Mouse (Mus musculus) forebrain, embryonic 16.5 days (tissue): Measurements from ENCODE around the gene Prdm11. TPM values are rescaled to one million over a fixed set of nuclear protein-coding genes. Genes with fewer than 3 reads are reported as not detected.

Experiments
- ATAC-seq: fragments of 200-750 bp; cut with Nextera tagmentation; 2 replicates; pipeline ENCODE4 v1.8.0; 2017; ENCODE audit warnings: mild to moderate bottlenecking, moderate library complexity
- H3K27ac ChIP-seq: fragments of 300-500 bp; sonication (generic); 2 replicates; pipeline ENCODE4 v1.5.1; 2014; ENCODE audit warnings: low read length, control low read depth
- H3K27me3 ChIP-seq: fragments of 300-500 bp; sonication (generic); replicated peaks from 2 replicates; pipeline ENCODE4 v1.6.1; 2014; ENCODE audit warnings: low read length; ENCODE audit not compliant: control insufficient read depth, insufficient read depth
- H3K36me3 ChIP-seq: fragments of 300-500 bp; sonication (generic); 2 replicates; pipeline ENCODE4 v1.6.1; 2014; ENCODE audit not compliant: control insufficient read depth, insufficient read depth
- H3K4me1 ChIP-seq: fragments of 300-500 bp; sonication (generic); replicated peaks from 2 replicates; pipeline ENCODE4 v1.6.1; 2014; ENCODE audit warnings: low read length; ENCODE audit not compliant: control insufficient read depth, insufficient read depth
- H3K4me2 ChIP-seq: fragments of 300-500 bp; sonication (generic); 2 replicates; pipeline ENCODE4 v1.6.1; 2014; ENCODE audit warnings: mild to moderate bottlenecking, low read length, control low read depth
- H3K4me3 ChIP-seq: fragments of 300-500 bp; sonication (generic); replicated peaks from 2 replicates; pipeline ENCODE4 v1.5.1; 2014; ENCODE audit warnings: mild to moderate bottlenecking, low read length, control low read depth
- H3K9ac ChIP-seq: fragments of 300-500 bp; sonication (generic); replicated peaks from 2 replicates; pipeline ENCODE4 v1.6.1; 2014; ENCODE audit warnings: low read depth, low read length, control low read depth
- H3K9me3 ChIP-seq: fragments of 300-500 bp; sonication (generic); 2 replicates; pipeline ENCODE4 v1.6.1; 2016; ENCODE audit warnings: low read length; ENCODE audit not compliant: control insufficient read depth
- WGBS: fragments of 180-500 bp; shearing (Covaris S2); extraction: QIAGEN DNeasy Blood & Tissue Kit; methylation state at CpG from one replicate; pipeline ENCODE4 v1.1.7; 2014; 5-methylcytosine and 5-hydroxymethylcytosine counted together
- polyA plus RNA-seq: library from polyadenylated mRNA; unstranded; fragments of >200 nt; fragmentation: Nextera tagmentation; extraction: Ambion mirVana; gene quantifications from 2 replicates; pipeline ENCODE4 v1.2.1, GENCODE M21; 2015

The Prdm11 gene
- polyA plus RNA-seq, 1 experiment from 2014 or later = 2.4 TPM

- Histone ChIP-seq H3K9ac (no peak overlapping the region), H3K9me3 (no peaks in the 10 kb centered on the region), H3K4me1 (peaks cover 7% of the 10 kb centered on the region), H3K27ac (no peak overlapping the region), H3K36me3 (no peaks in the 10 kb centered on the region), H3K4me3 (no peak overlapping the region), H3K4me2 (no peak overlapping the region), H3K27me3 (no peaks in the 10 kb centered on the region)
- 59% methylated on average over 5 of the region's 5 CpGs for WGBS
- ATAC-seq = no peak
Observed at GRCm38 (mm10) chr2:93080871-93081608, 35.1 kb upstream of the Prdm11 start.

DNA sequence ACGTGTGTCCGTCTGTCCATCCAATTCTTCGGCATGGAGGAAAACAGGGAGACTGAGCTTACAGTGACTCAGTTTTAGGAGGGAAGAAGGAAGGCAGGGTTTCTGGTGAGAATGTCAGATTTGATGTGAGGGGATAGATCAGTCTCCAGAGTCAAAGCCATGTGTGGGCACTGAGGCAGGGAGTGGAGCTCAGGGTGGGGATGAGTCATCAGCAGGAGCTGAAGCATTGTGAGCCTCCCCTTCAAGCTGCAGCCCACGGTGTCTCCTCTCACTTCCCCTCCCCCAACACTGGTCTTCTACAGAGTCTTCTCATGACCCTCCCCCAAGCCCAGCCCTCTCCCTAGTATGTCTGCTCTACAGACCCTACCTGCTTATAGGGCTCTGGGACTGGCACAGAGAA lies 33.4 kb upstream of the Prdm11 start:
- Histone ChIP-seq H3K27me3 (no peaks in the 10 kb centered on the region), H3K27ac (no peak overlapping the region), H3K4me3 (no peak overlapping the region), H3K4me1 (no peaks in the 10 kb centered on the region), H3K36me3 (no peaks in the 10 kb centered on the region), H3K9me3 (no peaks in the 10 kb centered on the region), H3K9ac (no peak overlapping the region), H3K4me2 (no peak overlapping the region)
- ATAC-seq = no peak
- WGBS = 82% methylated on average over 4 of the region's 4 CpGs

DNA sequence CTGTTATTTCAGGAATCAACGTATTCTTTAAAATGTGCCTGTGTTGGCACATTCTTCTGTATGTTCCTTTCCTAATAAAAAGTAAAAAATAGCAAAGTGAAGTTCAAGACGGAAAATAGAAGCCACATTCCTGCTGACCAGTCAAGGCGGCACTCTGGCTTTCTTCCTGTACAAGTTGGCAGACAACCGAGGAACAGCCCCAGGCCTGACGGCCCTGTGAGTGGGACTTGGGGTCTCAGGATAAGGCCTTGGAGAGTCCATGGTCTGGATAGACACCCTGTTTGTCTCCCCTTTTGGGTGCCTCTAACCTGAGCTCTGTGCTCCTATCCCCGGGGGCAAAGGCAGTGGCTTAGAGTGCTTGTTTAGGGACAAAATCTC lies 30.6 kb upstream of the Prdm11 start:
- 0 out of 2 replicates have a peak, but pooled peaks cover under 1% of the 10 kb centered on the region for H3K4me1 ChIP-seq
- 80% methylated on average over 6 of the region's 6 CpGs for WGBS
- H3K36me3 ChIP-seq = no peaks in the 10 kb centered on the region
- H3K27ac ChIP-seq = no peak overlapping the region
- H3K9ac ChIP-seq = no peak overlapping the region
- no peaks in the 10 kb centered on the region for H3K27me3 ChIP-seq
- H3K4me3 ChIP-seq = no peak overlapping the region
- H3K9me3 ChIP-seq = no peaks in the 10 kb centered on the region
- no peak overlapping the region for H3K4me2 ChIP-seq
- ATAC-seq = no peak

GRCm38 (mm10) chr2:93075738-93076577 lies 30.0 kb upstream of the Prdm11 start:
- 0 out of 2 replicates have a peak, but pooled peaks cover 2% of the 10 kb centered on the region for H3K4me1 ChIP-seq
- H3K9me3 ChIP-seq = no peaks in the 10 kb centered on the region
- no peak overlapping the region for H3K4me3 ChIP-seq
- H3K36me3 ChIP-seq = no peaks in the 10 kb centered on the region
- peak; percentile 58 for ATAC-seq
- H3K27ac ChIP-seq = no peak overlapping the region
- H3K4me2 ChIP-seq = no peak overlapping the region
- WGBS = 41% methylated on average over 15 of the region's 15 CpGs
- no peaks in the 10 kb centered on the region for H3K27me3 ChIP-seq
- H3K9ac ChIP-seq = no peak overlapping the region

DNA sequence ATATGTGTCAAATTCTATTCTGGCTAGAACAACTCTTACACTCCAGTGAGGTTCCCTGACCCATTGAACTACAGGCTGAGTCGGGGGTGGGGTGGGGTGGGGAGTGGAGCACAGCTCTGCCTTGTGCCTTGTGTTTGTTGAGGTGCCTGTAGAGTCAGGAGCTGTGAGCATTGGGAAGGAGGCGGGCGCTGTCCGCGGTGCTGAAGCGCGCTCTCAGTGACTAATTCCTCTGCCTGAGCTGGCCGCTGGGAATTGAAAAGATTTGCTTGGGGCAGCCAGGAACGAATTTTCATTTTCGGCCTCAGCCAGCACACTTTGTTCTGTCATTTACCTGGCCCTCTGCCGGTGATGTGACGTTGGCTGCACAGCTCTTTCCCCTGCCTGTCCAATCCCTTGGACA lies 25.7 kb upstream of the Prdm11 start:
- Histone ChIP-seq H3K4me1 (0 out of 2 replicates have a peak, but pooled peaks cover 2% of the 10 kb centered on the region), H3K36me3 (no peaks in the 10 kb centered on the region), H3K4me2 (no peak overlapping the region), H3K9me3 (no peaks in the 10 kb centered on the region), H3K4me3 (no peak overlapping the region), H3K9ac (no peak overlapping the region), H3K27me3 (no peaks in the 10 kb centered on the region), H3K27ac (no peak overlapping the region)
- WGBS = 2% methylated on average over 12 of the region's 12 CpGs
- ATAC-seq = no peak

DNA sequence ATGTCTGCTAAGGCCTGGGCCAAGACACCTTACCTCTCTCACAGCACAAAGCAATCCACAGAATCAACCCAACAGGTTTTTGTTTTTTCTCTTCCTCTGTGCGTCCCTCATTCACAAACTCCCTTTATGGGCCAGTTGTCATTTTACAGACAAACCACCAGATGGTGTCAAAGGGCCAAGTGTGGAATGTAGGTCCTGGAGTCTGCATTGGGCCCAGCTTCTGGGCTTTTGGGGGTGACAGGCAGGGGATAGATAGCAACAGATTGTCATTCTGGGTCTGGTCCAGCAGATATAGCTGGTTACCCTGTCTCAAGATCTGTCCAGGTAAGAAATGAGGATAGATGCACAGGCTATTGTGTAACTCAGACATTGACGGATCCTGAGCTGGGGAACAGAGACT lies 23.0 kb upstream of the Prdm11 start:
- no peak overlapping the region for H3K27ac ChIP-seq
- no peaks in the 10 kb centered on the region for H3K9me3 ChIP-seq
- no peaks in the 10 kb centered on the region for H3K27me3 ChIP-seq
- H3K4me3 ChIP-seq = no peak overlapping the region
- no peaks in the 10 kb centered on the region for H3K36me3 ChIP-seq
- no peak overlapping the region for H3K9ac ChIP-seq
- H3K4me2 ChIP-seq = no peak overlapping the region
- 29% methylated on average over 2 of the region's 2 CpGs for WGBS
- peak; percentile 41 for ATAC-seq
- 0 out of 2 replicates have a peak, but pooled peaks cover 2% of the 10 kb centered on the region for H3K4me1 ChIP-seq

DNA sequence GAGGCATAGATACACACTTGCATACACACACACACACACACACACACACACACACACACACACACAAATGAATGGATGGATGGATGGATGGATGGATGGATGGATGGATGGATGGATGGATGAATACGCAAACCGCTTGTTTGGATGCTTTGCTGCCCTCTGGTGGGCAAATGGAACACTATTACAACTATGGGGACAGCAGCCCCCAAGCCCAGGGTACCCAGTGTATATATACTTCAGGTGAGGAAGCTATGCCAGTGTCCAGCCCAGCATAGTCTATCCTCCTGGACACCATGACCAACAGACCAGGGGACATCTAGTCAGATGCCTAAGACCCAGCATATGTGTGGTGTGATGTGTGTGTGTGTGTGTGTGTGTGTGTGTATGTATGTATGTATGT lies 17.4 kb upstream of the Prdm11 start:
- peak; percentile 36; the same call in 1 of the 2 replicates for ATAC-seq
- Histone ChIP-seq H3K27me3 (no peaks in the 10 kb centered on the region), H3K9me3 (no peaks in the 10 kb centered on the region), H3K4me1 (no peaks in the 10 kb centered on the region), H3K9ac (no peak overlapping the region), H3K4me3 (no peak overlapping the region), H3K36me3 (no peaks in the 10 kb centered on the region), H3K27ac (no peak overlapping the region), H3K4me2 (no peak overlapping the region)
- WGBS = 5% methylated on average over 2 of the region's 2 CpGs

DNA sequence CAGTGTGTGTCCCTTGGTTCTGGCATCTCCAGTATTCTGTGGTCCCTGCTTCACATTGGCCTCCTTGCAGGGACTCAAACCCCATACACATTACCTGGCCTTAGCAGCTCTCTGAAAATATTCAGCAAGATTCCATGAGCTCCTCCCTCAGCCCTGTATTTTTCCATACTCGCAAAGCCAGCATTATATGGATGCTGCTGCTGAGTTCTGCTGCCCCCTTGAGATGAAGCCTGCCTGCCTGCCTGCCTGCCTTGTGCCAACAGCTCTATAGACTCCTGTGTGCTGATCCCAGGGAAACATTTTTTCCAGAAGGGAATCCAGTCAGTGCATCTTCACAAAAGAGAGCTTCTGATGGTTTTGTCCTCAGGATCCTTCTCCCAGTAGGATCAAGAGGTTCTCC lies 5.9 kb upstream of the Prdm11 start:
- WGBS = 33% methylated on average over 1 of the region's 1 CpGs
- no peak for ATAC-seq
- H3K9ac ChIP-seq = no peak overlapping the region
- H3K9me3 ChIP-seq = 0 out of 2 replicates have a peak, but pooled peaks cover 2% of the 10 kb centered on the region
- no peak overlapping the region for H3K27ac ChIP-seq
- no peak overlapping the region for H3K4me2 ChIP-seq
- H3K4me3 ChIP-seq = no peak overlapping the region
- no peaks in the 10 kb centered on the region for H3K4me1 ChIP-seq
- H3K27me3 ChIP-seq = no peaks in the 10 kb centered on the region
- H3K36me3 ChIP-seq = no peaks in the 10 kb centered on the region

DNA sequence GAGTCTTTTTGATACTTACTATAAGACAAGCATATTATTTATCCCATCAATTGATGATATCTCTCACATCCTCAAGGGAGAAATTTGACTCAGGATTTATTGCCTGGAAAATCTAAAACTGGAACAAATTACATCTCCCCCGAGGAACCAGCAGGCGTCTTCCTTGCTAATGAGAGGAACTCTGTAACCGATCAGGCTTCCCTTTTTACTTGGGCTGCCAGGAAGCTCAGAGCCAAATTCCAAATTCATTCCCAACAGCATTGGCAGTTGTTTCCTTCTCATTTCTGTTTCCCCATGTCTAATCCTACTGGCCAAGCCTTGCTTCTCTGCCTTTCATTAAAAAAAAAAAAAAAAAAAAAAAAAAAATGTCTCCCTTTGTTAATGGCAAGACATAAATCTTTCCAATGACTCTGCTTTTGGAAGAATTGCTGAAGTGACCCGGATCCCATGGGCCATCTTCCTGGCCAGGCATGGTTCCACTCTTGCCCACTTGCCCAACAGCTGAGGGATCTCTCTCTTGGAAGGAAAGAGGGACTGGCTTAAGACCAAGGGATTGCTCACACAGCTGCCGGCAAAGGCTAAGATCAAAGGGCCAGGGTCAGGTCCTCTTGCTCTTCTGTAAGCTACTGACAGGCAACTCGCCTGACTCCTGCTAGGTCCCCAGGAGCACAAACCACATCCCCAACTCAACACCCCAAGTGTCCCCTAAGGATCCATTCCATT lies 2.8 kb upstream of the Prdm11 start:
- no peak overlapping the region for H3K4me2 ChIP-seq
- WGBS = 67% methylated on average over 6 of the region's 6 CpGs
- H3K4me1 ChIP-seq = peaks cover 9% of the 10 kb centered on the region
- no peak overlapping the region for H3K27ac ChIP-seq
- H3K9ac ChIP-seq = no peak overlapping the region
- H3K27me3 ChIP-seq = no peaks in the 10 kb centered on the region
- H3K4me3 ChIP-seq = no peak overlapping the region
- ATAC-seq = no peak
- H3K36me3 ChIP-seq = no peaks in the 10 kb centered on the region
- 0 out of 2 replicates have a peak, but pooled peaks cover 2% of the 10 kb centered on the region for H3K9me3 ChIP-seq
